ENCODE assay signal across 8 mouse cellular contexts in genomic region chr6:99485217-99485883, GRCm38 (mm10). TPM values are rescaled to one million over a fixed set of nuclear protein-coding genes. Genes with fewer than 3 reads are reported as not detected.
DNase-seq lines count a peak whose midpoint lies in the region; ATAC-seq lines count a peak whose summit lies in the region.

No protein-coding gene starts in this region.

- peak overlapping the region; percentile 61 for H3K4me2 ChIP-seq in forebrain, embryonic 16.5 days (ENCODE audit: low read length)
- 0 out of 2 replicates have a peak overlapping the region, but pooled peaks have one; percentile 10 for H3K4me2 ChIP-seq in liver, embryonic 15.5 days
- H3K4me2 ChIP-seq in neural tube, embryonic 11.5 days (ENCODE audit: low read depth), result peak overlapping the region; percentile 26

- intact Hi-C loops in heart, postnatal 25 days (cut with DNase I), result no loop called here

- no peaks in the 10 kb centered on the region for H3K36me3 ChIP-seq in forebrain, embryonic 16.5 days (ENCODE audit: control insufficient read depth, insufficient read depth)
- no peaks in the 10 kb centered on the region for H3K36me3 ChIP-seq in liver, embryonic 15.5 days (replicated peaks)
- no peaks in the 10 kb centered on the region for H3K36me3 ChIP-seq in neural tube, embryonic 11.5 days (ENCODE audit: control insufficient read depth, insufficient read depth, low read length)

- 3% methylated on average over 20 of the region's 20 CpGs for WGBS in forebrain, embryonic 16.5 days
- WGBS in large intestine, adult 2 months, result 9% methylated on average over 20 of the region's 20 CpGs
- WGBS in liver, embryonic 15.5 days (ENCODE audit: insufficient replicate concordance), result 32% methylated on average over 20 of the region's 20 CpGs
- WGBS in neural tube, embryonic 11.5 days, result 25% methylated on average over 20 of the region's 20 CpGs

- H3K4me3 ChIP-seq in forebrain, embryonic 16.5 days (replicated peaks; ENCODE audit: low read length), result peak overlapping the region; percentile 22
- H3K4me3 ChIP-seq in liver, embryonic 15.5 days (replicated peaks), result no peak overlapping the region
- no peak overlapping the region for H3K4me3 ChIP-seq in neural tube, embryonic 11.5 days (ENCODE audit: low read depth, low read length)

- peak; percentile 64 for ATAC-seq in cerebellum, adult (ENCODE audit: insufficient number of reproducible peaks, low FRiP score, low TSS enrichment)
- peak; percentile 97 for ATAC-seq in forebrain, embryonic 16.5 days
- ATAC-seq in liver, embryonic 15.5 days (ENCODE audit: insufficient read depth), result peak; percentile 60
- ATAC-seq in neural tube, embryonic 11.5 days (ENCODE audit: insufficient read depth, low FRiP score, low TSS enrichment), result peak; percentile 83

- peak; percentile 51 for DNase-seq in CD4-positive, CD25-positive, alpha-beta regulatory T cell, adult 2 months (ENCODE audit: low read depth, low spot score)
- DNase-seq in heart, postnatal 25 days (ENCODE audit: low spot score), result peak; percentile 73
- peak; percentile 75 for DNase-seq in large intestine, adult 2 months (ENCODE audit: low read depth, low spot score)
- DNase-seq in neural tube, embryonic 11.5 days (ENCODE audit: low spot score), result peak; percentile 63
- DNase-seq in testis, postnatal 10 days (ENCODE audit: low spot score), result peak; percentile 59

- peak overlapping the region; percentile 85 for H3K27ac ChIP-seq in forebrain, embryonic 16.5 days (ENCODE audit: low read length)
- peak overlapping the region; percentile 24; the same call in 1 of the 2 replicates for H3K27ac ChIP-seq in liver, embryonic 15.5 days (replicated peaks)
- H3K27ac ChIP-seq in neural tube, embryonic 11.5 days (ENCODE audit: low read depth, low read length), result peak overlapping the region; percentile 58

- peaks cover 22% of the 10 kb centered on the region for H3K4me1 ChIP-seq in forebrain, embryonic 16.5 days (replicated peaks; ENCODE audit: control insufficient read depth, insufficient read depth, low read length)
- peaks cover 19% of the 10 kb centered on the region for H3K4me1 ChIP-seq in liver, embryonic 15.5 days (replicated peaks)
- H3K4me1 ChIP-seq in neural tube, embryonic 11.5 days (ENCODE audit: control insufficient read depth, insufficient read depth, low read length), result peaks cover 15% of the 10 kb centered on the region

- 0 out of 2 replicates have a peak, but pooled peaks cover 3% of the 10 kb centered on the region for H3K27me3 ChIP-seq in forebrain, embryonic 16.5 days (replicated peaks; ENCODE audit: control insufficient read depth, insufficient read depth, low read length)
- no peaks in the 10 kb centered on the region for H3K27me3 ChIP-seq in liver, embryonic 15.5 days
- no peaks in the 10 kb centered on the region for H3K27me3 ChIP-seq in neural tube, embryonic 11.5 days (ENCODE audit: control insufficient read depth, insufficient read depth, low read length)

- no peaks in the 10 kb centered on the region for H3K9me3 ChIP-seq in forebrain, embryonic 16.5 days (ENCODE audit: control insufficient read depth, low read length)
- H3K9me3 ChIP-seq in liver, embryonic 15.5 days (replicated peaks), result no peaks in the 10 kb centered on the region
- no peaks in the 10 kb centered on the region for H3K9me3 ChIP-seq in neural tube, embryonic 11.5 days (ENCODE audit: control insufficient read depth, low read length)

- H3K9ac ChIP-seq in forebrain, embryonic 16.5 days (replicated peaks; ENCODE audit: low read depth, low read length), result peak overlapping the region; percentile 31
- H3K9ac ChIP-seq in liver, embryonic 15.5 days, result no peak overlapping the region
- H3K9ac ChIP-seq in neural tube, embryonic 11.5 days (ENCODE audit: low read length), result peak overlapping the region; percentile 7

RNA-seq across cellular contexts. Expression of gene Foxp1, which starts 37.2 kb away (rescaled TPM):
- polyA plus RNA-seq in forebrain, embryonic 16.5 days (2015; fragmentation: Nextera tagmentation; extraction: Ambion mirVana), result 115 and 123 TPM in 2 replicates
- 10 to 100 TPM; 33.6 to 35.3 TPM for total RNA-seq in heart, postnatal 25 days (2021)
- 31.4 and 39.4 TPM in 2 replicates for polyA plus RNA-seq in large intestine, adult 2 months (2012; rRNA removed)
- polyA plus RNA-seq in liver, embryonic 15.5 days (2015; fragmentation: Nextera tagmentation; extraction: Ambion mirVana), result 15.2 and 15.4 TPM in 2 replicates
- polyA plus RNA-seq in neural tube, embryonic 11.5 days (2014; fragmentation: Nextera tagmentation; extraction: Ambion mirVana), result 111 and 116 TPM in 2 replicates

Comparison
In these comparisons a context has a peak if more than half of its experiments do, and no peak if none do; other contexts are left out.
1. H3K27ac ChIP-seq: peak in every context shown above with its lines; median percentile 85 in forebrain, embryonic 16.5 days; 58 in neural tube, embryonic 11.5 days; 24 in liver, embryonic 15.5 days.
2. H3K4me2 ChIP-seq: peak in every context shown above with its lines; median percentile 61 in forebrain, embryonic 16.5 days; 26 in neural tube, embryonic 11.5 days; 10 in liver, embryonic 15.5 days.